Mouse (Mus musculus) bone marrow, adult 2 months (tissue): ENCODE data around the gene Tas2r106. TPM values are rescaled to one million over a fixed set of nuclear protein-coding genes. Genes with fewer than 3 reads are reported as not detected.

Experiments
- H3K27ac ChIP-seq: fragments of 200-500 bp; 2 replicates; pipeline ENCODE4 v1.5.1; 2012; ENCODE audit warnings: low read depth, mild to moderate bottlenecking, control low read depth, inconsistent platforms, low read length; ENCODE audit not compliant: control insufficient read depth, poor library complexity, insufficient read depth
- H3K4me1 ChIP-seq: fragments of 200-500 bp; 2 replicates; pipeline ENCODE4 v1.6.1; 2011; ENCODE audit warnings: low read length; ENCODE audit not compliant: control insufficient read depth, insufficient read depth
- H3K4me3 ChIP-seq: fragments of 200-500 bp; replicated peaks from 2 replicates; pipeline ENCODE3; 2011; ENCODE audit warnings: mild to moderate bottlenecking, low read depth, low read length, control low read depth; ENCODE audit not compliant: control insufficient read depth
- CTCF ChIP-seq: fragments of 200-500 bp; IDR thresholded peaks from 2 replicates; pipeline ENCODE4 v1.5.1; 2011; ENCODE audit warnings: low read length, control low read depth; ENCODE audit not compliant: control insufficient read depth, insufficient read depth
- POLR2A ChIP-seq: fragments of 200-500 bp; IDR thresholded peaks from 2 replicates; pipeline ENCODE4 v1.6.1; 2011; ENCODE audit warnings: low read depth, mild to moderate bottlenecking, control low read depth, low read length, borderline replicate concordance; ENCODE audit not compliant: control insufficient read depth
- WGBS: fragments of 180-500 bp; shearing (Covaris S2); methylation state at CpG from one replicate; pipeline ENCODE4 v1.1.7; 2018; 5-methylcytosine and 5-hydroxymethylcytosine counted together
- polyA plus RNA-seq: library from polyadenylated mRNA; stranded (reverse); fragments of >200 nt; gene quantifications from 2 replicates; pipeline ENCODE4 v1.2.4, GENCODE M21; 2011; ENCODE audit warnings: low replicate concordance; ENCODE audit not compliant: missing spikeins, insufficient read depth, insufficient read length

Tas2r106 gene
- not detected in 2 replicates for polyA plus RNA-seq

GRCm38 (mm10) chr6:131678786-131679185, at the start of gene Tas2r106:
Gene Tas2r106, minus strand, starts transcription at chr6:131678886.
- Histone ChIP-seq H3K4me1 (no peaks in the 10 kb centered on the region), H3K4me3 (no peak within 1 kb of the TSS), H3K27ac (no peak within 1 kb of the TSS)
- TF ChIP-seq POLR2A = no peak
- no peak for TF ChIP-seq CTCF
- 59% methylated on average over 3 of the region's 3 CpGs for WGBS

DNA sequence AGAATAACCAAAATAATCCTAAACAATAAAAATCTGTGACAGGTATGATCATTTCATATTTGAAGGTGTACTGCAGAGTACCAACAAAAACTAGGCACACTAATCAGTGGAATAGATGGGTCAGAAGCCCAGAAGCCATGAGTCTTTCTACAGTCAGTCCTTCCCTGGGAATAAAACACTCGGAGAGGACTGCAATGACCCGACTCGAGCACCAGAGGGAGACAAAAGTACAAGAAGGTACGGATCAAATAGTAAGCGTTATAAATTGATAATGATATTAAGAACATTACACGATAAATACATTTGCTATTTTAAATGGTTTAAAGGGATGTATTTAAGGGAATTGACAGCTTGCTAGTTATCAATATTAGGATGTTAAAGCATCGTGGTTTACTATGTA, 34.1 kb upstream of the Tas2r106 start:
- H3K4me3 ChIP-seq = no peak overlapping the region
- H3K27ac ChIP-seq = no peak overlapping the region
- no peaks in the 10 kb centered on the region for H3K4me1 ChIP-seq
- no peak for TF ChIP-seq POLR2A
- no peak for TF ChIP-seq CTCF
- 38% methylated on average over 7 of the region's 7 CpGs for WGBS

DNA sequence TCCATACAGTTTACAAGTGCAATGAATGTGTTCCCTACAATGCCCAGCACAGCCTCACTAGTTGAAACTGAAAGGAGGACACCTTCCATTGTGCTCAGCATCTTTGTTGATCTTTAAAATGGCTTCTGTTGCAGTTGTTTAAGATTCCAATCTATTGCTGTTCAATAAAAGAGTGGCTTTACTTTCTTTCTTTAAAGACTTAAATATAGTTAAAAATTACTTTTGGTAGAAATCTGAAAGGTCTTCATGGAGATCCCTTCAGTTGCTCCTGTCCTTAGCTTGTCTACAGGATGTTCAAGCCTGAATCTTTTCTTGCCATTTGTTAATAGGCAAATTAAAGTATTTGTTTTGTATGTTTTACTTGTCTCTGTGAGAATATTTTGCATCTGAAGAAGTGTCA, 11.3 kb upstream of the Tas2r106 start, which contains the start of gene Tas2r114:
Gene Tas2r114, minus strand, starts transcription at position 101 of the 400 bp plus-strand sequence.
- TF ChIP-seq CTCF = no peak
- no peak for TF ChIP-seq POLR2A

DNA sequence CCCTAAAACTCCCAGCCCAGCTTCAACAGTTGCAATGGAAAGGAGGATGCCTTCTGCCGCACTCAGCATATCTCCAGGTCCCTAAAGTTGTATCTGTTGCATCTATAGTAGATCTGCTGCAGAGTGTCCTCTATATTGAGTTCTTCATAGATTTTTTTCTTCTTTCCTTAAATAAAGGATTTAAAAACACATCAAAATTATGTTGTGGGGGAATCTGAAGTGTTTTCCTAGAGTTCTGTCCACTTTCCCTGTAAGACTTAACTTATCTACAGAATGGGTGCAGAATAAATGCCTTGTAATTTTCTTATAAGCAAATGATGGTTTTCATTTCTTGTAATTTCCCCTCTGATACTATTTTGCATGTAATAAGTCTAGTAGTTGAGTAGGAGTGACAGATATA, 8.7 kb upstream of the Tas2r106 start, which contains the start of gene Tas2r105:
Gene Tas2r105, minus strand, starts transcription at position 101 of the 400 bp plus-strand sequence.
- no peak for TF ChIP-seq CTCF
- no peak for TF ChIP-seq POLR2A
- WGBS = 75% methylated on average over 1 of the region's 1 CpGs
- Histone ChIP-seq H3K4me1 (no peaks in the 10 kb centered on the region), H3K27ac (no peak within 1 kb of the TSS), H3K4me3 (no peak within 1 kb of the TSS)

More for the DNA sequence above, 11.3 kb upstream of the Tas2r106 start, which contains the start of gene Tas2r114:
- Histone ChIP-seq H3K4me3 (no peak within 1 kb of the TSS), H3K4me1 (no peaks in the 10 kb centered on the region), H3K27ac (no peak within 1 kb of the TSS)

- no peak within 1 kb of the TSS for H3K27ac ChIP-seq
- WGBS = 44% methylated on average over 1 of the region's 1 CpGs
- H3K4me1 ChIP-seq = no peaks in the 10 kb centered on the region
- TF ChIP-seq POLR2A (no peak), CTCF (no peak)
- H3K4me3 ChIP-seq = no peak within 1 kb of the TSS
These were observed 7.0 kb upstream of the Tas2r106 start, which contains the start of gene Tas2r104 for GRCm38 (mm10) chr6:131685644-131686043. Gene Tas2r104, minus strand, starts transcription at chr6:131685744.

DNA sequence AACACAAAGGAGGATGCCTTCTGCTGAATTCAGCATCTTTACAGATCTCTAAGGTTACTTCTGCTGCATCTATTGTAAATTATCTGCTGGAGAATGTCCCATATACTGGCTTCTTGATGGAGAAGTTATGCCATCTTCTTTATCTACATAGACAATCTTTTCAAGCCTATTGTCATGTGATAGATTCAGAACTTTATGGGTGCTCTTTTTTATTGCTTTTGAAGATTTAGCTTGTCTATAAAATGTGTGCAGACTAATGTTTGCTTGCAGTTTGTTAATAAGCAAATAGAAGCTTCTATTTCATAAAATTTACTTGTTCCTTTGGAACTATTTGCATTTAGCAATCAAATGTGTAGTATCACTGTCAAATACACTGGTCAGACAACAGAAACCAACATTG, 18.6 kb downstream of the Tas2r106 start, which contains the start of gene Tas2r107:
Gene Tas2r107, minus strand, starts transcription at position 101 of the 400 bp plus-strand sequence.
- no peak within 1 kb of the TSS for H3K27ac ChIP-seq
- TF ChIP-seq POLR2A = no peak
- no peak for TF ChIP-seq CTCF
- H3K4me1 ChIP-seq = no peaks in the 10 kb centered on the region
- no peak within 1 kb of the TSS for H3K4me3 ChIP-seq

DNA sequence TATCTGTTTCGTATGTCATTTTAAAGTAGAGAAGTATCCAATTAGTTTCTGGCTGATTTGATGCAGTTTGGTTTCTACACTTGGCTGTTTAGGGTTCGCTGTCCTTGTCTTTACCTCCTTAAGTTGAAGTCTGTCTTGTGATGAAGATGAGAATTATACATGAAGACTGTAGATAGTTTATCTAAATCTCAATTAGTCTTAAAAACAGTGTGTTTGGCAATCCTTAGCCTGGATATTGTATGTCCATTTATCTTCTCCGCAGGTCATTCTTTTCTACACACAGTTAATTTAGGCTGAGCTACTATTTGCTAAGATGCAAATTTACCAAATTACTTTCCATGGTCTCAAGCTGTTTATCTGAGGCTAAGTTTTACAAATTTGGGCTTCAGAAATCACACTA, 47.9 kb downstream of the Tas2r106 start, which contains the start of gene Tas2r130:
Gene Tas2r130, minus strand, starts transcription at position 101 of the 400 bp plus-strand sequence.
- H3K4me3 ChIP-seq = no peak within 1 kb of the TSS
- TF ChIP-seq POLR2A (no peak), CTCF (no peak)
- H3K27ac ChIP-seq = no peak within 1 kb of the TSS
- WGBS = 64% methylated on average over 3 of the region's 3 CpGs
- no peaks in the 10 kb centered on the region for H3K4me1 ChIP-seq

Other genes with a start within 250 kb of the Tas2r106 start
- gene 5430401F13Rik, start 192.5 kb downstream of the Tas2r106 start, polyA plus RNA-seq = not detected in 2 replicates
- not detected in 2 replicates for gene Gm6619, start 192.5 kb downstream of the Tas2r106 start, polyA plus RNA-seq
- gene Tas2r130, start 48.0 kb downstream of the Tas2r106 start, polyA plus RNA-seq = not detected in 2 replicates
- gene Tas2r107, start 18.7 kb downstream of the Tas2r106 start, polyA plus RNA-seq = not detected in 2 replicates
- gene Tas2r104, start 6.9 kb upstream of the Tas2r106 start, polyA plus RNA-seq = not detected in 2 replicates
- gene Tas2r105, start 8.6 kb upstream of the Tas2r106 start, polyA plus RNA-seq = not detected in 2 replicates
- not detected in 2 replicates for gene Tas2r114, start 11.2 kb upstream of the Tas2r106 start, polyA plus RNA-seq